Mouse (Mus musculus) intestine, embryonic 14.5 days (tissue): ENCODE measurements around the gene Gm9887. TPM values are rescaled to one million over a fixed set of nuclear protein-coding genes. Genes with fewer than 3 reads are reported as not detected.

Experiments
- microRNA-seq: library from miRNA; unstranded; fragments of <30 nt; microRNA quantifications from one replicate; pipeline ENCODE4, GENCODE M21; 2016
- polyA plus RNA-seq: library from polyadenylated mRNA; unstranded; fragments of >200 nt; fragmentation: Nextera tagmentation; extraction: Ambion mirVana; gene quantifications from 2 replicates; pipeline ENCODE4 v1.2.1, GENCODE M21; 2014

The Gm9887 gene
- polyA plus RNA-seq, 1 experiment from 2014 or later, result 1.5 TPM

Small RNA genes within 50 kb of the gene (microRNA-seq; reads per million reads assigned to microRNA genes)
- gene Gm47299 (not detected), gene Gm47305 (not detected)

Other genes with a start within 250 kb of the Gm9887 start
- gene Rps29, start 213.3 kb downstream of the Gm9887 start, polyA plus RNA-seq, result 2,140 and 2,401 TPM in 2 replicates
- 19.7 and 23.4 TPM in 2 replicates for gene Lrr1, start 203.6 kb downstream of the Gm9887 start, polyA plus RNA-seq
- 678 and 785 TPM in 2 replicates for gene Rpl36al, start 188.4 kb downstream of the Gm9887 start, polyA plus RNA-seq
- 41.5 and 49.4 TPM in 2 replicates for gene Mgat2, start 188.3 kb downstream of the Gm9887 start, polyA plus RNA-seq
- gene Gm49383, start 175.4 kb downstream of the Gm9887 start, polyA plus RNA-seq, result 27.5 and 32.5 TPM in 2 replicates
- 8.1 and 8.7 TPM in 2 replicates for gene Dnaaf2, start 174.0 kb downstream of the Gm9887 start, polyA plus RNA-seq
- gene Gm49384, start 168.2 kb downstream of the Gm9887 start, polyA plus RNA-seq, result 25.8 and 29.4 TPM in 2 replicates
- 28.1 and 29.8 TPM in 2 replicates for gene Pole2, start 144.3 kb downstream of the Gm9887 start, polyA plus RNA-seq
- gene Klhdc1, start 131.3 kb downstream of the Gm9887 start, polyA plus RNA-seq, result 7.3 and 7.4 TPM in 2 replicates
- 120 and 133 TPM in 2 replicates for gene Klhdc2, start 75.8 kb downstream of the Gm9887 start, polyA plus RNA-seq
- 69.1 and 78.7 TPM in 2 replicates for gene Nemf, start 15.3 kb downstream of the Gm9887 start, polyA plus RNA-seq
- gene Arf6, start 308 bp downstream of the Gm9887 start, polyA plus RNA-seq, result 48.2 and 53.3 TPM in 2 replicates
- gene Vcpkmt, start 210.6 kb upstream of the Gm9887 start, polyA plus RNA-seq, result 25.1 and 25.3 TPM in 2 replicates